Mouse (Mus musculus): Measurements from ENCODE around the gene Srpk2. TPM values are rescaled to one million over a fixed set of nuclear protein-coding genes. Genes with fewer than 3 reads are reported as not detected.
"Not testable (repeated sequence)": the region's sequence is repeated elsewhere in the genome, so short reads cannot be mapped to it uniquely, and the experiment has no call there.

Srpk2 gene
- polyA plus RNA-seq, 1 experiment = 166 TPM

GRCm38 (mm10) chr5:23656590-23656989 is 27.8 kb downstream of the Srpk2 start:
- 77% methylated on average over 4 of the region's 4 CpGs for WGBS
- TF ChIP-seq CTCF (IDR thresholded peaks at IDR 0.05; ENCODE audit: insufficient read depth, low read depth, low read length) (no peak), POLR2A (IDR thresholded peaks at IDR 0.05; ENCODE audit: insufficient read depth, low read depth, low read length) (no peak)
- Histone ChIP-seq H3K4me1 (ENCODE audit: control insufficient read depth, insufficient read depth, low read length) (no peaks in the 10 kb centered on the region), H3K4me3 (ENCODE audit: insufficient read depth, low read depth, low read length) (no peak overlapping the region), H3K27ac (ENCODE audit: insufficient read depth, low read depth, low read length) (no peak overlapping the region)

GRCm38 (mm10) chr5:23655030-23655429 is 29.4 kb downstream of the Srpk2 start:
- 68% methylated on average over 1 of the region's 1 CpGs for WGBS
- no peak overlapping the region for H3K4me3 ChIP-seq (ENCODE audit: insufficient read depth, low read depth, low read length)
- H3K4me1 ChIP-seq (ENCODE audit: control insufficient read depth, insufficient read depth, low read length) = no peaks in the 10 kb centered on the region
- TF ChIP-seq CTCF (IDR thresholded peaks at IDR 0.05; ENCODE audit: insufficient read depth, low read depth, low read length) (no peak), POLR2A (IDR thresholded peaks at IDR 0.05; ENCODE audit: insufficient read depth, low read depth, low read length) (no peak)
- no peak overlapping the region for H3K27ac ChIP-seq (ENCODE audit: insufficient read depth, low read depth, low read length)

- no peak overlapping the region for H3K27ac ChIP-seq (ENCODE audit: insufficient read depth, low read depth, low read length)
- H3K4me1 ChIP-seq (ENCODE audit: control insufficient read depth, insufficient read depth, low read length) = no peaks in the 10 kb centered on the region
- H3K4me3 ChIP-seq (ENCODE audit: insufficient read depth, low read depth, low read length) = no peak overlapping the region
- TF ChIP-seq CTCF (IDR thresholded peaks at IDR 0.05; ENCODE audit: insufficient read depth, low read depth, low read length) = no peak
- TF ChIP-seq POLR2A (IDR thresholded peaks at IDR 0.05; ENCODE audit: insufficient read depth, low read depth, low read length) = no peak
- WGBS = 78% methylated on average over 7 of the region's 7 CpGs
Measured at GRCm38 (mm10) chr5:23652326-23652725, 32.1 kb downstream of the Srpk2 start.

- no peak for TF ChIP-seq POLR2A (IDR thresholded peaks at IDR 0.05; ENCODE audit: insufficient read depth, low read depth, low read length)
- TF ChIP-seq CTCF (IDR thresholded peaks at IDR 0.05; ENCODE audit: insufficient read depth, low read depth, low read length) = no peak
- Histone ChIP-seq H3K4me3 (ENCODE audit: insufficient read depth, low read depth, low read length) (no peak overlapping the region), H3K27ac (ENCODE audit: insufficient read depth, low read depth, low read length) (no peak overlapping the region), H3K4me1 (ENCODE audit: control insufficient read depth, insufficient read depth, low read length) (no peaks in the 10 kb centered on the region)
- WGBS = 89% methylated on average over 3 of the region's 3 CpGs
Measured at GRCm38 (mm10) chr5:23651786-23652185, 32.6 kb downstream of the Srpk2 start.

- no peak overlapping the region for H3K27ac ChIP-seq (ENCODE audit: insufficient read depth, low read depth, low read length)
- no peaks in the 10 kb centered on the region for H3K4me1 ChIP-seq (ENCODE audit: control insufficient read depth, insufficient read depth, low read length)
- WGBS = 79% methylated on average over 3 of the region's 3 CpGs
- H3K4me3 ChIP-seq (ENCODE audit: insufficient read depth, low read depth, low read length) = no peak overlapping the region
- no peak for TF ChIP-seq POLR2A (IDR thresholded peaks at IDR 0.05; ENCODE audit: insufficient read depth, low read depth, low read length)
- no peak for TF ChIP-seq CTCF (IDR thresholded peaks at IDR 0.05; ENCODE audit: insufficient read depth, low read depth, low read length)
Measured at GRCm38 (mm10) chr5:23650504-23650903, 33.9 kb downstream of the Srpk2 start.

GRCm38 (mm10) chr5:23649246-23649645 is 35.2 kb downstream of the Srpk2 start:
- Histone ChIP-seq H3K4me3 (ENCODE audit: insufficient read depth, low read depth, low read length) (no peak overlapping the region), H3K27ac (ENCODE audit: insufficient read depth, low read depth, low read length) (no peak overlapping the region), H3K4me1 (ENCODE audit: control insufficient read depth, insufficient read depth, low read length) (no peaks in the 10 kb centered on the region)
- 98% methylated on average over 2 of the region's 2 CpGs for WGBS
- TF ChIP-seq CTCF (IDR thresholded peaks at IDR 0.05; ENCODE audit: insufficient read depth, low read depth, low read length) = no peak

GRCm38 (mm10) chr5:23645671-23646070 is 38.7 kb downstream of the Srpk2 start:
- H3K4me3 ChIP-seq (ENCODE audit: insufficient read depth, low read depth, low read length) = no peak overlapping the region
- H3K4me1 ChIP-seq (ENCODE audit: control insufficient read depth, insufficient read depth, low read length) = no peaks in the 10 kb centered on the region
- TF ChIP-seq CTCF (IDR thresholded peaks at IDR 0.05; ENCODE audit: insufficient read depth, low read depth, low read length) (no peak), POLR2A (IDR thresholded peaks at IDR 0.05; ENCODE audit: insufficient read depth, low read depth, low read length) (no peak)
- no peak overlapping the region for H3K27ac ChIP-seq (ENCODE audit: insufficient read depth, low read depth, low read length)
- WGBS = 84% methylated on average over 3 of the region's 3 CpGs

GRCm38 (mm10) chr5:23639193-23639592 is 45.2 kb downstream of the Srpk2 start:
- H3K4me3 ChIP-seq (ENCODE audit: insufficient read depth, low read depth, low read length); H3K27ac ChIP-seq (ENCODE audit: insufficient read depth, low read depth, low read length); H3K4me1 ChIP-seq (ENCODE audit: control insufficient read depth, insufficient read depth, low read length): not testable (repeated sequence)

GRCm38 (mm10) chr5:23638023-23638422 is 46.4 kb downstream of the Srpk2 start:
- TF ChIP-seq POLR2A (IDR thresholded peaks at IDR 0.05; ENCODE audit: insufficient read depth, low read depth, low read length) (no peak), CTCF (IDR thresholded peaks at IDR 0.05; ENCODE audit: insufficient read depth, low read depth, low read length) (no peak)
- 92% methylated on average over 4 of the region's 4 CpGs for WGBS
- no peak overlapping the region for H3K27ac ChIP-seq (ENCODE audit: insufficient read depth, low read depth, low read length)
- no peaks in the 10 kb centered on the region for H3K4me1 ChIP-seq (ENCODE audit: control insufficient read depth, insufficient read depth, low read length)
- H3K4me3 ChIP-seq (ENCODE audit: insufficient read depth, low read depth, low read length) = no peak overlapping the region

- Histone ChIP-seq H3K27ac (ENCODE audit: insufficient read depth, low read depth, low read length) (no peak overlapping the region), H3K4me3 (ENCODE audit: insufficient read depth, low read depth, low read length) (no peak overlapping the region), H3K4me1 (ENCODE audit: control insufficient read depth, insufficient read depth, low read length) (no peaks in the 10 kb centered on the region)
- TF ChIP-seq POLR2A (IDR thresholded peaks at IDR 0.05; ENCODE audit: insufficient read depth, low read depth, low read length) = no peak
- no peak for TF ChIP-seq CTCF (IDR thresholded peaks at IDR 0.05; ENCODE audit: insufficient read depth, low read depth, low read length)
- WGBS = 96% methylated on average over 8 of the region's 8 CpGs
Measured at GRCm38 (mm10) chr5:23637337-23637736, 47.1 kb downstream of the Srpk2 start.

Measured in olfactory bulb, adult 2 months (tissue).